Mouse (Mus musculus) ES-E14 (cell line): ENCODE data around the gene Cox11.

Experiments used
- HCFC1 ChIP-seq: IDR thresholded peaks from 2 replicates; pipeline ENCODE4 v1.6.1; 2012; ENCODE audit warnings: low read length, inconsistent platforms, borderline replicate concordance; ENCODE audit not compliant: insufficient read depth
- MAFK ChIP-seq: IDR thresholded peaks from 2 replicates; pipeline ENCODE4 v1.6.1; 2014; ENCODE audit warnings: mild to moderate bottlenecking, low read depth, low read length, inconsistent platforms; ENCODE audit not compliant: insufficient read depth
- ZC3H11A ChIP-seq: IDR thresholded peaks from 2 replicates; pipeline ENCODE4 v1.6.1; 2012; ENCODE audit warnings: low read depth, mild to moderate bottlenecking, inconsistent platforms, low read length, borderline replicate concordance
- ZNF384 ChIP-seq: IDR thresholded peaks from 2 replicates; pipeline ENCODE4 v1.6.1; 2012; ENCODE audit warnings: low read depth, low read length, inconsistent platforms

GRCm38 (mm10) chr11:90603066-90603465 lies 34.9 kb upstream of the Cox11 start:
- no peak for TF ChIP-seq MAFK
- TF ChIP-seq ZC3H11A = no peak
- no peak for TF ChIP-seq ZNF384
- TF ChIP-seq HCFC1 = no peak
